Mouse (Mus musculus) natural killer cell, adult 2 months (primary cell): ENCODE measurements around the gene Ipo7.
A peak's percentile ranks its signal among the peaks of the same experiment; 100 is the strongest.
"Not testable (repeated sequence)": the region's sequence is repeated elsewhere in the genome, so short reads cannot be mapped to it uniquely, and the experiment has no call there.

ENCODE experiments used
- DNase-seq, 2 experiments: peaks; one replicate each; pipeline ENCODE4 v3.0.0; 2022; ENCODE audit warnings: low spot score in 2 of 2

The Ipo7 gene

GRCm38 (mm10) chr7:110018631-110019482 lies 783 bp downstream of the Ipo7 start:
- DNase-seq: peak; percentile 14 to 17

- DNase-seq: no peak
These were observed 5.5 kb downstream of the Ipo7 start for GRCm38 (mm10) chr7:110023553-110023952.

GRCm38 (mm10) chr7:110026594-110026993 lies 8.5 kb downstream of the Ipo7 start:
- no peak for DNase-seq

GRCm38 (mm10) chr7:110028826-110029225 lies 10.8 kb downstream of the Ipo7 start:
- DNase-seq: no peak

- DNase-seq: no peak
These were observed 12.3 kb downstream of the Ipo7 start for GRCm38 (mm10) chr7:110030342-110030741.

- DNase-seq: not testable (repeated sequence)
These were observed 39.6 kb downstream of the Ipo7 start for GRCm38 (mm10) chr7:110057723-110058122.

- no peak for DNase-seq
These were observed 41.2 kb downstream of the Ipo7 start for GRCm38 (mm10) chr7:110059092-110059785.

GRCm38 (mm10) chr7:110060106-110060668 lies 42.1 kb downstream of the Ipo7 start:
- no peak for DNase-seq

- peak in 1 of 2 experiments; percentile 8 for DNase-seq
These were observed 42.7 kb downstream of the Ipo7 start for GRCm38 (mm10) chr7:110060669-110061198.

GRCm38 (mm10) chr7:110061199-110061751 lies 43.2 kb downstream of the Ipo7 start, which contains the start of gene Zfp143:
Gene Zfp143 (plus strand): TSS chr7:110061217.
- DNase-seq: peak; percentile 100

- DNase-seq: peak; percentile 76 to 81
These were observed 43.7 kb downstream of the Ipo7 start for GRCm38 (mm10) chr7:110061752-110062273.

- DNase-seq: no peak
These were observed 45.7 kb downstream of the Ipo7 start for GRCm38 (mm10) chr7:110063731-110064130.

GRCm38 (mm10) chr7:110069070-110069469 lies 51.0 kb downstream of the Ipo7 start:
- no peak for DNase-seq

- DNase-seq: no peak
These were observed 60.1 kb downstream of the Ipo7 start for GRCm38 (mm10) chr7:110078168-110078567.

- peak; percentile 34 to 41 for DNase-seq
These were observed 65.5 kb downstream of the Ipo7 start for GRCm38 (mm10) chr7:110083386-110084165.

- no peak for DNase-seq
These were observed 67.1 kb downstream of the Ipo7 start for GRCm38 (mm10) chr7:110085217-110085616.

GRCm38 (mm10) chr7:110087914-110088313 lies 69.8 kb downstream of the Ipo7 start:
- DNase-seq: no peak

- DNase-seq: no peak
These were observed 73.6 kb downstream of the Ipo7 start for GRCm38 (mm10) chr7:110091670-110092069.

GRCm38 (mm10) chr7:110096332-110096731 lies 78.3 kb downstream of the Ipo7 start:
- no peak for DNase-seq

- no peak for DNase-seq
These were observed 79.2 kb downstream of the Ipo7 start for GRCm38 (mm10) chr7:110097106-110097793.
